Mouse (Mus musculus): ENCODE measurements around the gene 4930455H04Rik. TPM values are rescaled to one million over a fixed set of nuclear protein-coding genes. Genes with fewer than 3 reads are reported as not detected.

4930455H04Rik gene
- polyA plus RNA-seq, 1 experiment from 2014 or later = not detected

DNA sequence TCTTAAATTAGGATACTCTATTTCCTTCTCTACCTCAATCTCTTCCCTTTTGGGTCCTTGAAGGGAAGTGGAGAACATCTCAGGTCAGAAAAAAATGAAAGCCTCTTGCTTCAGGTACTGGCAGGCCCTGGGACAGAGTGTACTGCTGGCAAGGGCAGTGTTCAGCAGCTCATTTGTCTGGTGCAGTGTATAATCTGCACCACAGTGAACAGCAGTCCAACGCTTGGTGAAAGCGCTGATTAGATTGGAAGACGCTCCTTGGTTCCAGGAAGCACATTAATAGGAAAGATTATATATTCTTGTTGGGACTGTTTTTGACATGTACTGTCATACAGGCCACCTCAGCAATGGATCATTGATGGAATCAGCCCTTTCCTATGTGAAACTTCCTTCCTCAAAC lies 16.6 kb upstream of the 4930455H04Rik start:
- no peak overlapping the region for H3K4me3 ChIP-seq (replicated peaks)
- ATAC-seq = no peak
- no peak overlapping the region for H3K4me2 ChIP-seq (replicated peaks)
- no peaks in the 10 kb centered on the region for H3K9me3 ChIP-seq
- no peaks in the 10 kb centered on the region for H3K36me3 ChIP-seq
- no peaks in the 10 kb centered on the region for H3K27me3 ChIP-seq
- H3K9ac ChIP-seq (replicated peaks) = no peak overlapping the region
- 98% methylated on average over 3 of the region's 3 CpGs for WGBS
- no peaks in the 10 kb centered on the region for H3K4me1 ChIP-seq (replicated peaks)
- H3K27ac ChIP-seq = no peak overlapping the region

- H3K4me1 ChIP-seq (replicated peaks) = no peaks in the 10 kb centered on the region
- no peaks in the 10 kb centered on the region for H3K9me3 ChIP-seq
- no peaks in the 10 kb centered on the region for H3K27me3 ChIP-seq
- no peak overlapping the region for H3K4me3 ChIP-seq (replicated peaks)
- WGBS = 84% methylated on average over 8 of the region's 8 CpGs
- no peaks in the 10 kb centered on the region for H3K36me3 ChIP-seq
- H3K27ac ChIP-seq = no peak overlapping the region
- no peak overlapping the region for H3K4me2 ChIP-seq (replicated peaks)
- ATAC-seq = no peak
- no peak overlapping the region for H3K9ac ChIP-seq (replicated peaks)
These were observed 15.7 kb upstream of the 4930455H04Rik start for GRCm38 (mm10) chr3:116952242-116952899.

- Histone ChIP-seq H3K4me1 (replicated peaks) (no peaks in the 10 kb centered on the region), H3K36me3 (no peaks in the 10 kb centered on the region), H3K27me3 (no peaks in the 10 kb centered on the region), H3K9me3 (no peaks in the 10 kb centered on the region), H3K4me2 (replicated peaks) (no peak overlapping the region), H3K4me3 (replicated peaks) (no peak overlapping the region), H3K9ac (replicated peaks) (no peak overlapping the region), H3K27ac (no peak overlapping the region)
- ATAC-seq = no peak
- WGBS = 93% methylated on average over 6 of the region's 6 CpGs
These were observed 14.7 kb upstream of the 4930455H04Rik start for GRCm38 (mm10) chr3:116953366-116953765.

DNA sequence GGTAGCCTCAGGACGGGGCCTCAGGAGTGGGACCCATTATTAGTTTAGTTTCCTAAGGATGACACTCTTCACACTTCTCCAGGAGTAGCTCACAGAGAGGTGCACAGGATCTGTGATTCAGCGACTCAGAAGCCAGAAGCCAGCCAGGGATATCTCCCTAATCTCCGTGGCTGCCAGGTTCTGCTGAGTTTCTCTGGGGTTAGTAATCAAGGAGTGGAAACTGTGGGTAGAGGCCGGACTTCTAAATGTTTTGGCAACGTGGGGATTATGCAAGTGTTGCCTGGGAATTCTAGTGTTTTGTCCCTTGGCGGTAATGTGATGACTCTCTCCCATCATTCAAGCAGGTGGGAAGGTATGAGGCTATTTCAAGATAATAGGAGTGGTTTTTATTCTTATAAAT lies 13.0 kb upstream of the 4930455H04Rik start:
- no peak overlapping the region for H3K4me3 ChIP-seq (replicated peaks)
- H3K27ac ChIP-seq = no peak overlapping the region
- no peaks in the 10 kb centered on the region for H3K4me1 ChIP-seq (replicated peaks)
- 64% methylated on average over 6 of the region's 6 CpGs for WGBS
- no peak overlapping the region for H3K9ac ChIP-seq (replicated peaks)
- H3K9me3 ChIP-seq = no peaks in the 10 kb centered on the region
- H3K36me3 ChIP-seq = no peaks in the 10 kb centered on the region
- H3K27me3 ChIP-seq = no peaks in the 10 kb centered on the region
- H3K4me2 ChIP-seq (replicated peaks) = no peak overlapping the region
- ATAC-seq = no peak

DNA sequence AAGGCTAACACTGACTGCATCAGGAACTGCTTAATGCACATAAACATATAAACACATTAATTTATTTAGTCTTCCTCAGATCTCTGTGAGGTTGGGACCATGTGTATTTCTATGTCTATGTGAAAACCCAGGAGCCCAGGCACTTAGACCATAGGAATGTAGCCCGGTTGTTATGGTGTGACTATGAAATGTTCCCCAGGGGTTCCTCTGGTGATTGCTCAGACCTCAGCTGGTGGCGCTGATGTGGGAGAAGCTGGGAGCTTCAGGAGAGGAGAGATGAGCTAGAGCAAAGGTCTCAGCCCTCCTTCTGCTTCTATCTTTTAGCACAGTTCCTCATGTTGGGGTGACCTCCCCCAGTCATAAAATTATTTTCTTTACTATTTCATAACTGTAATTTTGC lies 7.7 kb upstream of the 4930455H04Rik start:
- H3K4me1 ChIP-seq (replicated peaks) = no peaks in the 10 kb centered on the region
- no peak for ATAC-seq
- no peaks in the 10 kb centered on the region for H3K27me3 ChIP-seq
- no peak overlapping the region for H3K27ac ChIP-seq
- WGBS = 78% methylated on average over 2 of the region's 2 CpGs
- H3K9ac ChIP-seq (replicated peaks) = no peak overlapping the region
- no peak overlapping the region for H3K4me3 ChIP-seq (replicated peaks)
- H3K36me3 ChIP-seq = no peaks in the 10 kb centered on the region
- no peaks in the 10 kb centered on the region for H3K9me3 ChIP-seq
- no peak overlapping the region for H3K4me2 ChIP-seq (replicated peaks)

GRCm38 (mm10) chr3:116961354-116962142 lies 6.5 kb upstream of the 4930455H04Rik start:
- H3K4me3 ChIP-seq (replicated peaks) = no peak overlapping the region
- WGBS = 68% methylated on average over 15 of the region's 15 CpGs
- H3K27me3 ChIP-seq = no peaks in the 10 kb centered on the region
- ATAC-seq = no peak
- H3K4me2 ChIP-seq (replicated peaks) = no peak overlapping the region
- no peaks in the 10 kb centered on the region for H3K36me3 ChIP-seq
- no peak overlapping the region for H3K27ac ChIP-seq
- H3K4me1 ChIP-seq (replicated peaks) = peaks cover under 1% of the 10 kb centered on the region; the same call in 1 of the 2 replicates
- no peak overlapping the region for H3K9ac ChIP-seq (replicated peaks)
- H3K9me3 ChIP-seq = no peaks in the 10 kb centered on the region

DNA sequence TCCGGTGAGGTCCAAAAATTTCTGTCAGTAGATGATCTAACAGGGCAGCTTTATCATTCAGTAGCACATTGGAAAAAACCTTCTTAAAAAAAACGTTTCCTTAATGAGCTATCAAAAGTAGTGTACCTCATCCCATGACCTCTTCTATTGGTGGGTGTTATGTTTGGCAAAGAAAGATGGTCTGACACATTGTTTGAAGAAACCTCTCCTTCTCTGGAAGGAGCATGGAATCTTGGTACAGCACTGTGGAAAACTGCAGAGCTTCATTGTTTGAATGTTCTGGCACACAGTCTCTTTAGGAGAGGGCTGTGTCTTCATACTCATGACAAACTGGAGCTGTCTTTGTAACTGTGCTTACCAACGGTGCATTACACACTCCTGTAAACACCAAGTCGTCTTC lies 4.9 kb upstream of the 4930455H04Rik start:
- ATAC-seq = no peak
- H3K27ac ChIP-seq = no peak overlapping the region
- H3K9me3 ChIP-seq = no peaks in the 10 kb centered on the region
- no peaks in the 10 kb centered on the region for H3K36me3 ChIP-seq
- H3K27me3 ChIP-seq = no peaks in the 10 kb centered on the region
- peaks cover 11% of the 10 kb centered on the region for H3K4me1 ChIP-seq (replicated peaks)
- 75% methylated on average over 4 of the region's 4 CpGs for WGBS
- no peak overlapping the region for H3K4me3 ChIP-seq (replicated peaks)
- no peak overlapping the region for H3K9ac ChIP-seq (replicated peaks)
- no peak overlapping the region for H3K4me2 ChIP-seq (replicated peaks)

GRCm38 (mm10) chr3:116964426-116964825 lies 3.6 kb upstream of the 4930455H04Rik start:
- Histone ChIP-seq H3K9ac (replicated peaks) (no peak overlapping the region), H3K36me3 (no peaks in the 10 kb centered on the region), H3K9me3 (no peaks in the 10 kb centered on the region), H3K27me3 (no peaks in the 10 kb centered on the region), H3K4me3 (replicated peaks) (no peak overlapping the region), H3K4me2 (replicated peaks) (no peak overlapping the region), H3K4me1 (replicated peaks) (peaks cover 22% of the 10 kb centered on the region), H3K27ac (no peak overlapping the region)
- WGBS = 91% methylated on average over 9 of the region's 9 CpGs
- no peak for ATAC-seq

- WGBS = 19% methylated on average over 4 of the region's 4 CpGs
- Histone ChIP-seq H3K4me3 (replicated peaks) (no peak overlapping the region), H3K4me2 (replicated peaks) (no peak overlapping the region), H3K27ac (no peak overlapping the region), H3K9ac (replicated peaks) (no peak overlapping the region), H3K36me3 (no peaks in the 10 kb centered on the region), H3K27me3 (no peaks in the 10 kb centered on the region), H3K4me1 (replicated peaks) (peaks cover 27% of the 10 kb centered on the region), H3K9me3 (no peaks in the 10 kb centered on the region)
- ATAC-seq = peak; percentile 74; the same call in 1 of the 2 replicates
These were observed 1.8 kb upstream of the 4930455H04Rik start for GRCm38 (mm10) chr3:116966225-116966624.

DNA sequence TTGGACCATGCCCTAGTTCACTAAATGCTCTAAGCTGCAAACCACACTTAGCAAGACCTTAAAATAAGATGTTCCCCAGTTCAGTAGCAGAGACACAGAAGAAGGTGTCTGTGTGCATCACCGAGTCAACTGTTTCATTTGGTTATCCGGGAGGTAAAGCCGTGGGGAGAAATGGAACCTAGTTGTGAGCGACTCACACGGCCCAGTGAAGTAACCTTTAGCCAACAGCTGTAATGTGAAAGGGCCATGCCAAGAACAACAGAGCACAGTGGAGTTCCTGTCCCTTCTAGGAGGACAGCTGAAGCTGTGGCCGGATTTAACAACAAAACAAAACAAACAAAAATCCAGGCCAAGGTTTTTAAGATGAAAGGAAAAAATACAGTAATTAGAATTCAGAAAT lies 1.3 kb upstream of the 4930455H04Rik start:
- H3K27me3 ChIP-seq = no peaks in the 10 kb centered on the region
- H3K4me3 ChIP-seq (replicated peaks) = 0 out of 2 replicates have a peak overlapping the region, but pooled peaks have one; percentile 12
- H3K36me3 ChIP-seq = no peaks in the 10 kb centered on the region
- H3K4me1 ChIP-seq (replicated peaks) = peaks cover 27% of the 10 kb centered on the region
- no peak for ATAC-seq
- no peak overlapping the region for H3K27ac ChIP-seq
- H3K4me2 ChIP-seq (replicated peaks) = peak overlapping the region; percentile 38
- no peaks in the 10 kb centered on the region for H3K9me3 ChIP-seq
- WGBS = 72% methylated on average over 6 of the region's 6 CpGs
- no peak overlapping the region for H3K9ac ChIP-seq (replicated peaks)

- Histone ChIP-seq H3K27ac (no peak overlapping the region), H3K4me2 (replicated peaks) (peak overlapping the region; percentile 38)
These were observed 631 bp upstream of the 4930455H04Rik start for GRCm38 (mm10) chr3:116967436-116967835.

DNA sequence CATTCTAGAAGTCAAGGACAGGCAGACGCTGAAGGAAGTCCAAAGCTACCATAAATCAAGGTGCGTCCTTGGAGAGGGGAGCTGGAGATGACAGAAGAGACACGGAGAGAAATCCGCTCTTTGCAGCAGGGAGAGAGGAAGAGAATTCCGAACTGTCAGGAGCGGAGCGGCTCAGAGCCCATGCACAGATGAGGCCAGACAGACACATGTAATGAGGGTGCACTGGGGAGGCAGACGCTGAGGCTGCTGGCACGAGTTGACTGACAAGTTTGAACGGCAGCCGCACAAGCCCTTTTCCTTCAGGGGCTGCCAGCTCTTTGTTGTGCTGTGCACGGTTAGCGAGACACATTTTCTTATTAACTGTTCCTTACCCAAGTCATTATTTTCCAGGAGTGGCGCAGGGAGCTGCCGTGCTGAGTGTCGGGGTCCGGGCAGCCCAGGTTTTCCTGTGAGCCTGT lies 502 bp downstream of the 4930455H04Rik start, which contains the start of gene Palmd:
Gene Palmd, minus strand, starts transcription at position 448 of the 458 bp plus-strand sequence.
- 0 out of 2 replicates have a peak, but pooled peaks cover 3% of the 10 kb centered on the region for H3K27me3 ChIP-seq
- ATAC-seq = peak; percentile 97
- peaks cover 27% of the 10 kb centered on the region for H3K4me1 ChIP-seq (replicated peaks)
- peak within 1 kb of the TSS; percentile 78 for H3K27ac ChIP-seq
- peak within 1 kb of the TSS; percentile 56 for H3K9ac ChIP-seq (replicated peaks)
- peak within 1 kb of the TSS; percentile 53 for H3K4me2 ChIP-seq (replicated peaks)
- WGBS = 10% methylated on average over 17 of the region's 17 CpGs
- H3K9me3 ChIP-seq = no peaks in the 10 kb centered on the region
- H3K36me3 ChIP-seq = no peaks in the 10 kb centered on the region
- H3K4me3 ChIP-seq (replicated peaks) = peak within 1 kb of the TSS; percentile 42

More at GRCm38 (mm10) chr3:116967436-116967835, 631 bp upstream of the 4930455H04Rik start:
- Histone ChIP-seq H3K27me3 (no peaks in the 10 kb centered on the region), H3K9me3 (no peaks in the 10 kb centered on the region), H3K4me1 (replicated peaks) (peaks cover 27% of the 10 kb centered on the region), H3K36me3 (no peaks in the 10 kb centered on the region), H3K9ac (replicated peaks) (no peak overlapping the region), H3K4me3 (replicated peaks) (no peak overlapping the region)
- ATAC-seq = no peak
- 86% methylated on average over 6 of the region's 6 CpGs for WGBS

Data from midbrain, embryonic 13.5 days (tissue).